Mouse (Mus musculus) forebrain, embryonic 13.5 days (tissue): ENCODE results near the gene Vhl. TPM values are rescaled to one million over a fixed set of nuclear protein-coding genes. Genes with fewer than 3 reads are reported as not detected.
A peak's percentile ranks its signal among the peaks of the same experiment; 100 is the strongest.

Source experiments
- ATAC-seq: fragments of 200-750 bp; cut with Nextera tagmentation; 2 replicates; pipeline ENCODE4 v1.8.0; 2017
- H3K27ac ChIP-seq: fragments of 300-500 bp; sonication (generic); 2 replicates; pipeline ENCODE4 v1.5.1; 2015; ENCODE audit warnings: inconsistent platforms, mild to moderate bottlenecking, moderate library complexity
- H3K27me3 ChIP-seq: fragments of 300-500 bp; sonication (generic); 2 replicates; pipeline ENCODE4 v1.6.1; 2015; ENCODE audit warnings: mild to moderate bottlenecking, inconsistent platforms
- H3K36me3 ChIP-seq: fragments of 300-500 bp; sonication (generic); 2 replicates; pipeline ENCODE4 v1.6.1; 2015; ENCODE audit warnings: mild to moderate bottlenecking, inconsistent platforms; ENCODE audit not compliant: poor library complexity, severe bottlenecking
- H3K4me1 ChIP-seq: fragments of 300-500 bp; sonication (generic); 2 replicates; pipeline ENCODE4 v1.6.1; 2015; ENCODE audit warnings: inconsistent platforms
- H3K4me2 ChIP-seq: fragments of 300-500 bp; sonication (generic); 2 replicates; pipeline ENCODE4 v1.6.1; 2015; ENCODE audit warnings: inconsistent platforms, mild to moderate bottlenecking, moderate library complexity
- H3K4me3 ChIP-seq: fragments of 300-500 bp; sonication (generic); 2 replicates; pipeline ENCODE4 v1.5.1; 2015; ENCODE audit warnings: mild to moderate bottlenecking, inconsistent platforms
- H3K9ac ChIP-seq: fragments of 300-500 bp; sonication (generic); 2 replicates; pipeline ENCODE4 v1.6.1; 2015; ENCODE audit warnings: mild to moderate bottlenecking, inconsistent platforms
- H3K9me3 ChIP-seq: fragments of 300-500 bp; sonication (generic); replicated peaks from 2 replicates; pipeline ENCODE4 v1.6.1; 2016; ENCODE audit warnings: inconsistent platforms
- WGBS: fragments of 180-500 bp; shearing (Covaris S2); methylation state at CpG from one replicate; pipeline ENCODE4 v1.1.7; 2015; 5-methylcytosine and 5-hydroxymethylcytosine counted together
- polyA plus RNA-seq: library from polyadenylated mRNA; unstranded; fragments of >200 nt; fragmentation: Nextera tagmentation; extraction: Ambion mirVana; gene quantifications from 2 replicates; pipeline ENCODE4 v1.2.1, GENCODE M21; 2015

The Vhl gene
- 57.3 and 63.9 TPM in 2 replicates for polyA plus RNA-seq

- H3K27ac ChIP-seq, result peak within 1 kb of the TSS; percentile 81
- ATAC-seq, result peak; percentile 85
These were observed at the start of gene Vhl for GRCm38 (mm10) chr6:113623941-113624751. Gene Vhl (plus strand): TSS chr6:113623959.

DNA sequence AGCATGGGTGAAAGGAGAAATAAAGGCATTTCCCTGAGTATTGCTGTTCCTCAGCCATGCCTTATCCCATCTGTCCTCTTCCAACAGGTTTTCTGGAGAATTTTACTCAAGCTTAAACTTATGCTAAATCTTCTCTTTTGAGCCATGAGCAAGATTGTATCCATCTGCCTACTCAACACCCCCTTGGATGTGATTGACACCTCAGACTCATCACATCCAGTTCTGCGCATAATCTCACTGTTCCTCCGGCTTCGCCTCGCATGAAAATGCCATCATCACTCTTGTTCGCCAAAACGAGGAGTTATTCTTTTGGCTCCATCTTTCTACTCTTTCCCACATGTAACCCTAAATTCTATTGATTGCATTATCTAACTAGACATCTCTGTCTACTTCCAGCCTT is 47.7 kb upstream of the Vhl start:
- no peak overlapping the region for H3K27ac ChIP-seq
- WGBS, result 97% methylated on average over 6 of the region's 6 CpGs
- ATAC-seq, result no peak
- no peaks in the 10 kb centered on the region for H3K27me3 ChIP-seq
- no peak overlapping the region for H3K4me2 ChIP-seq
- H3K9me3 ChIP-seq, result no peaks in the 10 kb centered on the region
- H3K4me3 ChIP-seq, result no peak overlapping the region
- no peaks in the 10 kb centered on the region for H3K4me1 ChIP-seq
- peaks cover 36% of the 10 kb centered on the region for H3K36me3 ChIP-seq
- no peak overlapping the region for H3K9ac ChIP-seq

More at GRCm38 (mm10) chr6:113623941-113624751, at the start of gene Vhl:
- H3K4me1 ChIP-seq, result peaks cover 19% of the 10 kb centered on the region
- WGBS, result under 1% methylated on average over 63 of the region's 76 CpGs
- peak within 1 kb of the TSS; percentile 84 for H3K4me2 ChIP-seq
- H3K4me3 ChIP-seq, result peak within 1 kb of the TSS; percentile 79
- 0 out of 2 replicates have a peak, but pooled peaks cover 3% of the 10 kb centered on the region for H3K9me3 ChIP-seq
- peaks cover 21% of the 10 kb centered on the region for H3K36me3 ChIP-seq
- no peaks in the 10 kb centered on the region for H3K27me3 ChIP-seq
- H3K9ac ChIP-seq, result peak within 1 kb of the TSS; percentile 82

DNA sequence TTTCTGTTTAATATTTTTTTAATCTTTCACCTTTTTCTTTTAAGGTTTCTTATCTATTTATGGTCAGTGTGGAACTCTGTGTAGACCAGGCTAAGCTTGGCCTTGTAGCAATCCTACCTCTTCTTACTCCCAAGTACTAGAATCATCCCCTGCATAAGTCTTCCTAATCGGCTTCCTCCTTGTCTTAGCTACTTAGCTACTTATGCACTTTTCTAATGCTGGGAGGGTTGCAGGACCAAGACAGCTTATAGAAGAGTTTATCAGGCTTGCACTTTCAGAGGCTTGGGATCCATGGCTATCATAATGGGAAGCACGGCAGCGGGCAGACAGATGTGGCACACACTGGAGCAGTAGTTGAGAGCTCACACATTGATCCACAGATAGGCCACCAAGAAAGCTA is 44.5 kb upstream of the Vhl start:
- no peaks in the 10 kb centered on the region for H3K4me1 ChIP-seq
- H3K27me3 ChIP-seq, result no peaks in the 10 kb centered on the region
- H3K36me3 ChIP-seq, result peaks cover 26% of the 10 kb centered on the region
- H3K9me3 ChIP-seq, result no peaks in the 10 kb centered on the region
- H3K4me3 ChIP-seq, result no peak overlapping the region
- no peak overlapping the region for H3K9ac ChIP-seq
- no peak for ATAC-seq
- no peak overlapping the region for H3K27ac ChIP-seq
- WGBS, result 94% methylated on average over 3 of the region's 3 CpGs
- no peak overlapping the region for H3K4me2 ChIP-seq

DNA sequence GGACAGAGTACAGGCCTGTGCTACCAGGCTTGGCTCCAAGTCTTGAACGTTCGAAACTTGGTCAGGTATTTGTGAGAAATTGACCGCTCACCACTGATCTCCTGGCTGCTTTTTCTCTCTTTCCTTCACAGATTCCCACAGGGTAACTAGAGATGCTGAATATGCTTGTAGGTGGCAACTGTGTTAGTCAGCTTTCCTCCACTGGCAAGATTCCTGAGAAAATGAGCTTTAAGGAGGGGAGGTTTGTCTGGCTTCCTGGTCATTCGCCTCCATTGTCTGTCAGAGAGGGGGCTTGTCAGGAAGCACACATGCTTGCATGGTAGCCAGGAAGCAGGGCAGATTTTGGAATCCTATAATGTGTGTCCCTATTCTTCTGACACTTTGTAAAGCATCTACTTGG is 40.7 kb upstream of the Vhl start:
- H3K27me3 ChIP-seq, result no peaks in the 10 kb centered on the region
- peaks cover 5% of the 10 kb centered on the region; the same call in 1 of the 2 replicates for H3K4me1 ChIP-seq
- no peak for ATAC-seq
- H3K4me3 ChIP-seq, result no peak overlapping the region
- no peak overlapping the region for H3K4me2 ChIP-seq
- no peak overlapping the region for H3K9ac ChIP-seq
- H3K9me3 ChIP-seq, result no peaks in the 10 kb centered on the region
- H3K36me3 ChIP-seq, result peaks cover 20% of the 10 kb centered on the region
- no peak overlapping the region for H3K27ac ChIP-seq
- WGBS, result 91% methylated on average over 4 of the region's 4 CpGs

DNA sequence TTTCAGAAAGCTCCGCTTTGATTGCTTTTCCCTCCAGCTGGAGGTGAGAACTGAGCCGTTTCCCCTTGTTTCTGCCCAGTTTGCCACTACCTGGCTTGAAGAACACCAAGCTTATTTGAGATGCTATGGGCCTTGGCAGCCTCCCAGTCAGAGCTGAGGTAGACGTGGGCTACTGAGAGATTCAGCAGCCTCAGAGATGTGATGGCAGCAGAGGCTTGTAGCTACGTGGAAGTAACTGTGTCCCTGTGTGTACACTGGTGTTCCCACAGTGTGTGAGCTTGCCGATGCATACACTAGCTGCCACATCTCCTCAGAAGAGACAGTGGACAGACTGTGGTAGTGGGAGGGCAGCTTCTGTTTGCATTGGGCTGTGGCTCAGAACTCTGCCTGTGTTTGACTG is 38.7 kb upstream of the Vhl start:
- ATAC-seq, result no peak
- Histone ChIP-seq H3K9ac (no peak overlapping the region), H3K27ac (no peak overlapping the region), H3K4me2 (no peak overlapping the region), H3K4me3 (no peak overlapping the region), H3K27me3 (no peaks in the 10 kb centered on the region), H3K4me1 (peaks cover 5% of the 10 kb centered on the region; the same call in 1 of the 2 replicates), H3K9me3 (no peaks in the 10 kb centered on the region), H3K36me3 (peaks cover 16% of the 10 kb centered on the region)
- WGBS, result 93% methylated on average over 5 of the region's 5 CpGs

DNA sequence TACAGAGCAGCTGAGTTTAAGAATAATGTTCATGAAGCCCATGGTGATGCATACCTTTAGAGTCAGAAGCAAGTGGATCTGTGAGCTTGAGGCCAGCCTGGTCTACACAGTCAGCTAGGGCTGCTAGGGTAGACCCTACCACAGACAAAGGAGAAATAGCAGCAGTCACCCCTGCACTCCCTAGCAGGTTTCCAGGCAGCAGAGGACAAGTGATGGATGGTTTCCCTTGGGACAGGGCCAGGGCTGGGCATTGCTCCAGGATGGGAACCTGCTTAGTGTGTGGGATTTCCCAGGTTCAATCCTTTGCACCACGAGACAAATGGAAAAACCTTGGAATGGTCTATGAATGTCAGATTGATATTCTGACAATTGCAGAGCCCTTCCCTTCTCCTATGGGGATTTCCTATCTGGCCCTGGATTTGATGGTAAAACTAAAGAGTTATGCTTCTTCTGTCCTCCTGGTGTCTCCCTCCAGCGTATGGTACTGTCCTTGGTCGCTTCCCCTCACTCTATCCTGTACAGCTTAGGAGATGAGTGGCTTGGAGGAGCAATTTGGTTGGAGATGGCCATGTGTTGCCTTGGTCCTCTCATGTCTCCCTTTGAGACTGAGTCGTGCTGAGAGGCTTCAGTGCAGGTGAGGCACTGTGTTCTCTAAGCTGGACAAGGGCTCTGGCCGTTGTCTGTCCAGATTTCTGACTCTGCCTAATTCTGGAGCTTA is 37.1 kb upstream of the Vhl start:
- Histone ChIP-seq H3K36me3 (peaks cover 16% of the 10 kb centered on the region), H3K9me3 (no peaks in the 10 kb centered on the region), H3K27ac (no peak overlapping the region), H3K4me3 (no peak overlapping the region), H3K9ac (no peak overlapping the region), H3K4me1 (peaks cover 5% of the 10 kb centered on the region; the same call in 1 of the 2 replicates), H3K27me3 (no peaks in the 10 kb centered on the region), H3K4me2 (no peak overlapping the region)
- WGBS, result 73% methylated on average over 5 of the region's 5 CpGs
- ATAC-seq, result no peak

DNA sequence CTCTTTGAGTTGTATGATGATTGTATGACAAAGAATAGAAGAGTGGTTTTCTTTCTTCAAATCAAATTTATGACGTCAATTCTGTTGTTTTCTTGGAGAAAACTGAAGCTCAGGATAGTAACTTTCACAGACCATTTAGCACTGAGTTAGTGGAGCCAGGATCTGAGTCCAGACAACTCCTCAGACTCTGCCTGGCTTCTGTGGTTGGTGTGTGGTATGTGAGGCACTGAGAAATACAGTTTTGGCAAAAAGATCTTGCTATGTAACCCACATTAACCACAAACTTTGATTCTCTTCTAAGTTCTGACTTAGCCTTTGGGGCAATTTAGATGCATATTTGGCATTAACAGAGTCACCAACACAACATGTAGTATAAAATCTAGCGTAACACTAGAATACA is 31.1 kb upstream of the Vhl start:
- Histone ChIP-seq H3K4me2 (no peak overlapping the region), H3K9me3 (no peaks in the 10 kb centered on the region), H3K4me1 (no peaks in the 10 kb centered on the region), H3K9ac (no peak overlapping the region), H3K27me3 (no peaks in the 10 kb centered on the region), H3K36me3 (0 out of 2 replicates have a peak, but pooled peaks cover 4% of the 10 kb centered on the region), H3K4me3 (no peak overlapping the region), H3K27ac (no peak overlapping the region)
- WGBS, result 90% methylated on average over 2 of the region's 2 CpGs
- ATAC-seq, result no peak

GRCm38 (mm10) chr6:113597945-113598344 is 25.8 kb upstream of the Vhl start:
- 0 out of 2 replicates have a peak, but pooled peaks cover 6% of the 10 kb centered on the region for H3K36me3 ChIP-seq
- no peak overlapping the region for H3K4me3 ChIP-seq
- H3K9me3 ChIP-seq, result no peaks in the 10 kb centered on the region
- peaks cover 4% of the 10 kb centered on the region; the same call in 1 of the 2 replicates for H3K4me1 ChIP-seq
- WGBS, result 93% methylated on average over 4 of the region's 4 CpGs
- no peak overlapping the region for H3K9ac ChIP-seq
- ATAC-seq, result no peak
- H3K27me3 ChIP-seq, result no peaks in the 10 kb centered on the region
- no peak overlapping the region for H3K27ac ChIP-seq
- H3K4me2 ChIP-seq, result no peak overlapping the region

DNA sequence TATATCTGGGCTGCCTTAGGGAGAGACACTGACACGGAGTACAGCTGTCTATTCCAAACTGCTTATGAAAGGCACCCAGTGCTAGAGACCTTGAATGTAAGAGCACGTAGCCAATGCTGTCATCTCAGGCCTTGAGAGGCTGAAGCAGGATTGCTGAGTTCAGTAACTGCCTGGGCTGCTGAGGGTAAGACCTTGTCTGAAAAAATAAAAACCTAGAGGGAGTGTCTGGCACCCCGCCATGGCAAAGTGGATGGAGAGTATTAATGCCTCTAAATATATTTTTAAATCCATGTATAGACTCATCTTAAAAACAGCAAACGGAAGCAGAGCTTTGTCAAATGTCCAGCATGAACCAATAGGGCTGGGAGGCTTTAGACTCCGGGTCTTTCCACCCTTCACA is 23.9 kb upstream of the Vhl start:
- Histone ChIP-seq H3K27ac (no peak overlapping the region), H3K36me3 (0 out of 2 replicates have a peak, but pooled peaks cover 6% of the 10 kb centered on the region), H3K4me3 (no peak overlapping the region), H3K9me3 (no peaks in the 10 kb centered on the region), H3K4me1 (peaks cover 4% of the 10 kb centered on the region; the same call in 1 of the 2 replicates), H3K27me3 (no peaks in the 10 kb centered on the region), H3K4me2 (no peak overlapping the region), H3K9ac (no peak overlapping the region)
- whole genome bisulfite sequencing, result 75% methylated on average over 5 of the region's 5 CpGs
- no peak for ATAC-seq

- no peak for ATAC-seq
- no peaks in the 10 kb centered on the region for H3K9me3 ChIP-seq
- no peak within 1 kb of the TSS for H3K4me2 ChIP-seq
- 0 out of 2 replicates have a peak, but pooled peaks cover 6% of the 10 kb centered on the region for H3K36me3 ChIP-seq
- H3K27me3 ChIP-seq, result no peaks in the 10 kb centered on the region
- H3K4me1 ChIP-seq, result peaks cover 9% of the 10 kb centered on the region
- WGBS, result 32% methylated on average over 23 of the region's 23 CpGs
- no peak within 1 kb of the TSS for H3K4me3 ChIP-seq
- no peak within 1 kb of the TSS for H3K9ac ChIP-seq
- H3K27ac ChIP-seq, result no peak within 1 kb of the TSS
These were observed 23.1 kb upstream of the Vhl start, which contains the start of gene Fancd2os for GRCm38 (mm10) chr6:113600543-113601139. Gene Fancd2os (minus strand): TSS chr6:113600715.

GRCm38 (mm10) chr6:113602821-113603220 is 20.9 kb upstream of the Vhl start:
- Histone ChIP-seq H3K9ac (no peak overlapping the region), H3K4me2 (no peak overlapping the region), H3K4me1 (peaks cover 22% of the 10 kb centered on the region), H3K9me3 (no peaks in the 10 kb centered on the region), H3K4me3 (no peak overlapping the region), H3K27me3 (no peaks in the 10 kb centered on the region), H3K36me3 (peaks cover 10% of the 10 kb centered on the region; the same call in 1 of the 2 replicates), H3K27ac (no peak overlapping the region)
- WGBS, result 94% methylated on average over 6 of the region's 6 CpGs
- no peak for ATAC-seq
